18 mouse cellular contexts compared by ENCODE assay signal in the genomic region with DNA sequence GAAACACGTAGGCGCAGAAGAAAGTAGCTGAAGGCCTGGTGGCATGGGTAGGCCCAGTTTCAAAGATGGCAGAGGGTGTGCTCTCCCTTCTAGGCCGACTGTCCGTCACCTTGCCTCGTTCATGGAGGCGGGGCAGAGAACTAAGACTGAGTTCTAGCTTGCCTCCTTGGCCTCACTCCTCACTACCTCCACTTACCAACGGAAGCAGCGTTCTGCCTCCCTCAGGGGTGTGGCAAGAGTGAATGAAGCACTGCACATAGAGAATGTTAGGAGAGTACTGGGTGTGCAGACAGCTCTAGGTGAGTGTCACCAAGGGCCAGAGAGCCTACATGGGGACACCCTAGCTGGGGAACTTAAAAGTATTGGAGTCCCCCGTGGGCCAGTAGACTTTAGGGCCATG. TPM values are rescaled to one million over a fixed set of nuclear protein-coding genes. Genes with fewer than 3 reads are reported as not detected.
DNase-seq lines count a peak whose midpoint lies in the region; ATAC-seq lines count a peak whose summit lies in the region.
"Had no signal": no experiment of that assay in that cellular context is flagged by ENCODE, and none has a peak within 500 bp of the region (broad histone marks: within the 10 kb centered on the region; RNA-seq: fewer than 3 reads in every experiment).

No protein-coding gene starts in this region.

- peak overlapping the region; percentile 63; the same call in 1 of the 2 replicates for H3K27ac ChIP-seq in embryonic facial prominence, embryonic 15.5 days (replicated peaks)
- H3K27ac ChIP-seq in embryonic facial prominence, embryonic 10.5 days (replicated peaks) = no peak overlapping the region
- H3K27ac ChIP-seq in hindbrain, embryonic 13.5 days = 0 out of 2 replicates have a peak overlapping the region, but pooled peaks have one; percentile 2
- H3K27ac ChIP-seq in hindbrain, embryonic 11.5 days (ENCODE audit: low read depth, low read length) = no peak overlapping the region
- peak overlapping the region; percentile 91; the same call in 1 of the 2 replicates for H3K27ac ChIP-seq in lung, embryonic 15.5 days
- peak overlapping the region; percentile 64; the same call in 1 of the 2 replicates for H3K27ac ChIP-seq in liver, embryonic 15.5 days (replicated peaks)
- H3K27ac ChIP-seq: hindbrain, embryonic 12.5 days; macrophage; neural tube, embryonic 12.5 days had no signal

- WGBS in embryonic facial prominence, embryonic 15.5 days = 94% methylated on average over 9 of the region's 9 CpGs
- 94% methylated on average over 9 of the region's 9 CpGs for WGBS in embryonic facial prominence, embryonic 10.5 days
- 95% methylated on average over 9 of the region's 9 CpGs for WGBS in hindbrain, embryonic 13.5 days
- WGBS in hindbrain, embryonic 11.5 days = 92% methylated on average over 9 of the region's 9 CpGs
- 91% methylated on average over 9 of the region's 9 CpGs for WGBS in lung, embryonic 15.5 days
- WGBS in liver, embryonic 15.5 days (ENCODE audit: insufficient replicate concordance) = 81% methylated on average over 9 of the region's 9 CpGs

- DNase-seq in embryonic facial prominence, embryonic 10.5 days (ENCODE audit: low spot score) = no peak
- DNase-seq in hindbrain, embryonic 11.5 days (ENCODE audit: low spot score) = no peak
- no peak for DNase-seq in lung, postnatal 25 days (ENCODE audit: low spot score)
- no peak for DNase-seq in urinary bladder, adult 18-20 months (ENCODE audit: low spot score in 2 of 2)
- DNase-seq: cerebellum, adult 11 months; layer of hippocampus, adult 9-11 months; right cerebral cortex, postnatal 4 days; thymus, postnatal 36 days had no signal

- peaks cover 37% of the 10 kb centered on the region for H3K4me1 ChIP-seq in embryonic facial prominence, embryonic 15.5 days
- peaks cover 26% of the 10 kb centered on the region for H3K4me1 ChIP-seq in embryonic facial prominence, embryonic 10.5 days
- peaks cover 33% of the 10 kb centered on the region for H3K4me1 ChIP-seq in hindbrain, embryonic 13.5 days (replicated peaks)
- H3K4me1 ChIP-seq in hindbrain, embryonic 11.5 days (replicated peaks; ENCODE audit: control insufficient read depth, insufficient read depth, low read length) = no peaks in the 10 kb centered on the region; the same call in 1 of the 2 replicates
- H3K4me1 ChIP-seq in lung, embryonic 15.5 days = peaks cover 41% of the 10 kb centered on the region
- peaks cover 27% of the 10 kb centered on the region for H3K4me1 ChIP-seq in liver, embryonic 15.5 days (replicated peaks)

- peaks cover 10% of the 10 kb centered on the region for H3K36me3 ChIP-seq in embryonic facial prominence, embryonic 15.5 days
- peaks cover 95% of the 10 kb centered on the region for H3K36me3 ChIP-seq in embryonic facial prominence, embryonic 10.5 days (replicated peaks)
- peaks cover 30% of the 10 kb centered on the region for H3K36me3 ChIP-seq in hindbrain, embryonic 13.5 days
- H3K36me3 ChIP-seq in hindbrain, embryonic 11.5 days (ENCODE audit: control insufficient read depth, insufficient read depth, low read length) = no peaks in the 10 kb centered on the region; the same call in 1 of the 2 replicates
- H3K36me3 ChIP-seq in lung, embryonic 15.5 days = no peaks in the 10 kb centered on the region; the same call in 1 of the 2 replicates
- H3K36me3 ChIP-seq in liver, embryonic 15.5 days (replicated peaks) = peaks cover 10% of the 10 kb centered on the region

- no peaks in the 10 kb centered on the region for H3K27me3 ChIP-seq in embryonic facial prominence, embryonic 15.5 days
- H3K27me3 ChIP-seq in embryonic facial prominence, embryonic 10.5 days (replicated peaks; ENCODE audit: low read depth, poor library complexity, severe bottlenecking) = no peaks in the 10 kb centered on the region
- H3K27me3 ChIP-seq in hindbrain, embryonic 13.5 days = no peaks in the 10 kb centered on the region
- no peaks in the 10 kb centered on the region for H3K27me3 ChIP-seq in hindbrain, embryonic 11.5 days (ENCODE audit: control insufficient read depth, insufficient read depth, low read length)
- no peaks in the 10 kb centered on the region for H3K27me3 ChIP-seq in lung, embryonic 15.5 days
- H3K27me3 ChIP-seq in liver, embryonic 15.5 days = no peaks in the 10 kb centered on the region
- H3K27me3 ChIP-seq: CH12.LX; forebrain, embryonic 13.5 days; hindbrain, embryonic 12.5 days; neural tube, embryonic 12.5 days had no signal

- H3K4me3 ChIP-seq in embryonic facial prominence, embryonic 15.5 days (replicated peaks) = no peak overlapping the region
- no peak overlapping the region for H3K4me3 ChIP-seq in embryonic facial prominence, embryonic 10.5 days
- no peak overlapping the region for H3K4me3 ChIP-seq in hindbrain, embryonic 13.5 days
- H3K4me3 ChIP-seq in hindbrain, embryonic 11.5 days (ENCODE audit: low read depth, low read length) = no peak overlapping the region
- H3K4me3 ChIP-seq in lung, embryonic 15.5 days = no peak overlapping the region
- no peak overlapping the region for H3K4me3 ChIP-seq in liver, embryonic 15.5 days (replicated peaks)
- H3K4me3 ChIP-seq: forebrain, embryonic 13.5 days; hindbrain, embryonic 12.5 days; neural tube, embryonic 12.5 days had no signal

- H3K9ac ChIP-seq in embryonic facial prominence, embryonic 15.5 days = no peak overlapping the region
- no peak overlapping the region for H3K9ac ChIP-seq in hindbrain, embryonic 13.5 days
- H3K9ac ChIP-seq in hindbrain, embryonic 11.5 days (ENCODE audit: low read depth, low read length) = no peak overlapping the region
- H3K9ac ChIP-seq in lung, embryonic 15.5 days = no peak overlapping the region
- no peak overlapping the region for H3K9ac ChIP-seq in liver, embryonic 15.5 days
- H3K9ac ChIP-seq: forebrain, embryonic 13.5 days; hindbrain, embryonic 12.5 days; neural tube, embryonic 12.5 days had no signal

- no peak overlapping the region for H3K4me2 ChIP-seq in embryonic facial prominence, embryonic 15.5 days (replicated peaks)
- no peak overlapping the region for H3K4me2 ChIP-seq in hindbrain, embryonic 13.5 days
- H3K4me2 ChIP-seq in hindbrain, embryonic 11.5 days (replicated peaks; ENCODE audit: low read depth, low read length) = no peak overlapping the region
- H3K4me2 ChIP-seq in lung, embryonic 15.5 days = no peak overlapping the region
- no peak overlapping the region for H3K4me2 ChIP-seq in liver, embryonic 15.5 days
- H3K4me2 ChIP-seq: forebrain, embryonic 13.5 days; hindbrain, embryonic 12.5 days; neural tube, embryonic 12.5 days had no signal

- no peaks in the 10 kb centered on the region for H3K9me3 ChIP-seq in embryonic facial prominence, embryonic 15.5 days (replicated peaks)
- no peaks in the 10 kb centered on the region for H3K9me3 ChIP-seq in embryonic facial prominence, embryonic 10.5 days
- no peaks in the 10 kb centered on the region for H3K9me3 ChIP-seq in hindbrain, embryonic 13.5 days
- H3K9me3 ChIP-seq in hindbrain, embryonic 11.5 days (ENCODE audit: control insufficient read depth, low read length) = no peaks in the 10 kb centered on the region
- H3K9me3 ChIP-seq in lung, embryonic 15.5 days = no peaks in the 10 kb centered on the region
- H3K9me3 ChIP-seq in liver, embryonic 15.5 days (replicated peaks) = no peaks in the 10 kb centered on the region
- H3K9me3 ChIP-seq: forebrain, embryonic 13.5 days; hindbrain, embryonic 12.5 days; neural tube, embryonic 12.5 days had no signal

- no peak for ATAC-seq in embryonic facial prominence, embryonic 15.5 days (ENCODE audit: insufficient number of reproducible peaks, low FRiP score, low TSS enrichment, low read depth)
- no peak for ATAC-seq in hindbrain, embryonic 13.5 days (ENCODE audit: low FRiP score)
- ATAC-seq in hindbrain, embryonic 11.5 days (ENCODE audit: low FRiP score) = no peak
- no peak for ATAC-seq in lung, embryonic 15.5 days (ENCODE audit: borderline replicate concordance, extremely low read depth, low FRiP score, low TSS enrichment)
- ATAC-seq in liver, embryonic 15.5 days (ENCODE audit: insufficient read depth) = no peak
- ATAC-seq: forebrain, embryonic 13.5 days; midbrain, embryonic 16.5 days had no signal

RNA-seq across cellular contexts. Expression of gene Dusp1, which starts 21.1 kb away (rescaled TPM):
- 28.4 and 33.3 TPM in 2 replicates for polyA plus RNA-seq in embryonic facial prominence, embryonic 15.5 days (2015; fragmentation: Nextera tagmentation; extraction: Ambion mirVana)
- 22.5 and 23.3 TPM in 2 replicates for polyA plus RNA-seq in embryonic facial prominence, embryonic 10.5 days (2016; fragmentation: Nextera tagmentation; extraction: Ambion mirVana)
- 34.5 and 35.5 TPM in 2 replicates for polyA plus RNA-seq in hindbrain, embryonic 13.5 days (2015; fragmentation: Nextera tagmentation; extraction: Ambion mirVana)
- 34.9 and 39.0 TPM in 2 replicates for polyA plus RNA-seq in hindbrain, embryonic 11.5 days (2014; fragmentation: Nextera tagmentation; extraction: Ambion mirVana)
- 23.1 and 25.9 TPM in 2 replicates for polyA plus RNA-seq in lung, embryonic 15.5 days (2015; fragmentation: Nextera tagmentation; extraction: Ambion mirVana)
- 29.6 and 31.2 TPM in 2 replicates for polyA plus RNA-seq in liver, embryonic 15.5 days (2015; fragmentation: Nextera tagmentation; extraction: Ambion mirVana)

RNA-seq across cellular contexts. Expression of gene Ergic1, which starts 21.8 kb away (rescaled TPM):
- polyA plus RNA-seq in embryonic facial prominence, embryonic 15.5 days (2015; fragmentation: Nextera tagmentation; extraction: Ambion mirVana) = 114 and 118 TPM in 2 replicates
- polyA plus RNA-seq in embryonic facial prominence, embryonic 10.5 days (2016; fragmentation: Nextera tagmentation; extraction: Ambion mirVana) = 107 and 109 TPM in 2 replicates
- 86.8 and 90.1 TPM in 2 replicates for polyA plus RNA-seq in hindbrain, embryonic 13.5 days (2015; fragmentation: Nextera tagmentation; extraction: Ambion mirVana)
- 112 and 119 TPM in 2 replicates for polyA plus RNA-seq in hindbrain, embryonic 11.5 days (2014; fragmentation: Nextera tagmentation; extraction: Ambion mirVana)
- 97.3 and 102 TPM in 2 replicates for polyA plus RNA-seq in lung, embryonic 15.5 days (2015; fragmentation: Nextera tagmentation; extraction: Ambion mirVana)
- 33.8 and 35.7 TPM in 2 replicates for polyA plus RNA-seq in liver, embryonic 15.5 days (2015; fragmentation: Nextera tagmentation; extraction: Ambion mirVana)

Comparison
In these comparisons a context has a peak if more than half of its experiments do, and no peak if none do; other contexts are left out.
1. H3K27ac ChIP-seq: peak in embryonic facial prominence, embryonic 15.5 days (single experiment), hindbrain, embryonic 13.5 days (single experiment), lung, embryonic 15.5 days (single experiment) and liver, embryonic 15.5 days (single experiment); none in embryonic facial prominence, embryonic 10.5 days (single experiment) and hindbrain, embryonic 11.5 days (single experiment).